Mouse (Mus musculus): ENCODE results near the gene Cyp2c50. TPM values are rescaled to one million over a fixed set of nuclear protein-coding genes. Genes with fewer than 3 reads are reported as not detected.
"Not testable (repeated sequence)": the region's sequence is repeated elsewhere in the genome, so short reads cannot be mapped to it uniquely, and the experiment has no call there.

The Cyp2c50 gene
- not detected for total RNA-seq (2021)

DNA sequence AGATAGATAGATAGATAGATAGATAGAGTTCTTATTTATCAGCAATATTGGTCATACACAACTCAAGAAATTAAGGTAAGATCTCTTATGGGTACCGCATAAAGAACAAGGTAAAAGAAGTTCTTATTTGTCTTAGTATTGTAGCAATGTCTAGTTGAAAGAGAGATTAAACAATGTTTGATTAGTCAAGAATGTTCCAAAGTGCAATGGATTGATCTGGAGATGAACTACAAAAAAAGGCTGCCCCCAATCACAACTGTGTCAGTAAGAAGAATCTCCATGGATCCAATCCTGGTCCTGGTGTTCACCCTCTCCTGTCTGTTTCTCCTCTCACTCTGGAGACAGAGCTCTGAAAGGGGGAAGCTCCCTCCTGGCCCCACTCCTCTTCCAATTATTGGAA, at the start of gene Cyp2c50:
Gene Cyp2c50 (plus strand): TSS at position 268 of the 400 bp plus-strand sequence.
- intact Hi-C loops (cut with DNase I); DNase-seq: not testable (repeated sequence)

DNA sequence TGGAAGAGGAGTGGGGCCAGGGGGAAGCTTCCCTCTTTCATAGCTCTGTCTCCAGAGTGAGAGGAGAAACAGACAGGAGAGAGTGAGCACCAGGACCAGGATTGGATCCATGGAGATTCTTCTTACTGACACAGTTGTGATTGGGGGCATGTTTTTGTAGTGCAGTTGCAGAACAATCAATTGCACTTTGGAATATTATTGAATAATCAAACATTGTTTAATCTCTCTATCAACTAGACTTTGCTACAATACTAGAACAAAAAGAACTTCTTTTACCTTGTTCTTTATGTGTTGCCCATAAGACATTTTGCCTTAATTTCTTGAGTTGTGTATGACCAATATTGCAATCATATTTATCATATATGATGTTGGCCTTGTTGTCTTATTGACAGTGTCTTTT, 15.8 kb upstream of the Cyp2c50 start, which contains the start of gene Cyp2c54:
Gene Cyp2c54 (minus strand): TSS at position 127 of the 400 bp plus-strand sequence.
- intact Hi-C loops (cut with DNase I), result no loop called here
- DNase-seq, result no peak

DNA sequence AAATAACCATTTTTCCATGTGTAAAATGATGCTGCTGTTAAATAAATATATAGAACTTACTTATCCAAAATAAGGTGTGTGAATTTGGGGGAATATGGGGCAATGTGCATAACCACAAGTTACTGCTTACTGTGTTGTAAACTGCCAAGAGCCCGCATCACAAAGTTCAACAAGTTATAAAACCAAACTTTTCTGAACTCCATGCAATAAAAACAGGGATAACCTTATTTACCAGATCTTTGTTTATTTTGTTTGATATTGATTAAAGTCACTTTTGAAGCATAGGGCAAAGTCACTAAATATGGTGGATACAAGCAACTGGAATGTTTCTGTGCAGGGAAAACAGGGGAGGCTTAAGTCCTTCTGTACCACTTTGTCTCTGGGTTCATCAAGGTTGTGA, 1.1 kb upstream of the Cyp2c50 start:
- DNase-seq, result no peak
- intact Hi-C loops (cut with DNase I), result no loop called here

DNA sequence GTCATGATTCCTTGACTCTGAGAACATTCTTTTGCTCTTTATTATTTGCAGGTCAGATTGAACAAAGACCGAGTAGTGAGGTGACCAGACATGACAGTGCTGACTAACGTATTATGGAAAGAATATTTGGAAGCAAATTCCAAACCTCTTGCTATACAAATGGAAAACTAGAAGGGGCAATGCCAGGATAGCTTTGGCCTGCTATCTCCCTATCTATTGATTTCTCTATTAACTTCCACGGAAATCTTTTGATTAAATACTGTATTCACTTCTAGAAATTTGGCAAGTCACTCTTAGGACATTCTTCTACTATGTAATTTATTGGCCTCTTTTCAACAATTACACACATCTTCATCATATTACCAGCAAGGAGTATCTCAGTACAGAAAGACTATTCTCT, 1.6 kb downstream of the Cyp2c50 start:
- DNase-seq, result no peak
- intact Hi-C loops (cut with DNase I), result no loop called here

DNA sequence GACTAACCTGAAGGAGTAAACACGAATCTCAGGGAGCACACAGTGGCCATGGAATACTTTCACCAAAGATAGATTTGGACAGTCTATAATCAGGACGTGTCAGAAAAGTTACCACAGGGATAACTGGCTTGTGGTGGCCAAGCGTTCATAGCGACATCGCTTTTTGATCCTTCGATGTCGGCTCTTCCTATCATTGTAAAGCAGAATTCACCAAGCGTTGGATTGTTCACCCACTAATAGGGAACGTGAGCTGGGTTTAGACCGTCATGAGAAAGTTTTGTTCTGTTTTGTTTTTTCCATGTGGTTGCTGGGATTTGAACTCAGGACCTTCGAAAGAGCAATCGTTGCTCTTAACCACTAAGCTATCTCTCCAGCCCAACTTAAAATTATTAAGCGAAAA, 30.1 kb downstream of the Cyp2c50 start:
- intact Hi-C loops (cut with DNase I); DNase-seq: not testable (repeated sequence)

DNA sequence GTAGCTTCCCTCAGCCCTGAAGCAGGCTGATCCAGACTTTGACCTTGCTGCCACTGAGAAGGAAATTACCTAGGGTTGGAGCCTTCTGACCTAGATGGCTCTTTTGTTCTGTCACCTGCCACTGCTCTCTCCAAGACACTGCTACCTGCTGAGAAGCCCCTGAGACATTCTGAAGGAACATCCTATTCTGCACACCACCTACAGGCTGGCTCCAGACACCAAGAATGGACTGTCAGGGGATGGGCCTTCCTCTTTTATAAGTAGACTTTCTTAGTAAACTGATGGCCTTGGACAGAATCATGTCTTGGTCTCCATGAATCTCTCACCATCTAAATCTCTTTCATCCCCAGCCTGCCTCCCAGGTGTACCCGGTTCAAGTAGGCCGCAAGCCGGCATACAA, 35.7 kb downstream of the Cyp2c50 start:
- intact Hi-C loops (cut with DNase I), result not testable (repeated sequence)

DNA sequence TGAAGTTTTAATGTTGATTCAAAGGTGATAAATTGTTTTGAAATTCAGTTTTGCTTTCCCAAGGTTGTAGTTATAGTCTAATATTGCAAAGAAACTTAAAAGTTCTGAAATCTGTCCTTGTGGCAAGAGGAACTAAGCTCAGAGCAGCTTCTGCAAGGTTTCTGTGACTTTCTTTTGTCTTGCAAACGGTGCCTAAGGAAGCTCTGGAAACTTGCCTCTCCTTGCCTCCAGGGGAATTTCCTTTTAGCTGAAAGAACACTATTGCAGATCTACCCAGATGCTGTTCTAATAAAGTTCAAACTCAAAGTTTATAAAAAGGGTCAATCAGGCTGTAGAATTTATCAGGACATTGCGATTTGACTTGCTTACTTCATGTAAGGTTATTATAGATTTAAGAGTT, 37.5 kb downstream of the Cyp2c50 start:
- intact Hi-C loops (cut with DNase I); DNase-seq: not testable (repeated sequence)

More for the DNA sequence above, 35.7 kb downstream of the Cyp2c50 start:
- DNase-seq, result not testable (repeated sequence)

Other genes starting within 250 kb of the Cyp2c50 start
- not detected for gene Cyp2c69, start 202.9 kb upstream of the Cyp2c50 start, total RNA-seq (2021)
- gene Cyp2c37, start 97.3 kb upstream of the Cyp2c50 start, total RNA-seq (2021), result not detected
- gene Cyp2c54, start 15.9 kb upstream of the Cyp2c50 start, total RNA-seq (2021), result not detected
- gene Cyp2c70, start 97.6 kb downstream of the Cyp2c50 start, total RNA-seq (2021), result under 1 TPM in 1 of 2 experiments, not detected in 1; 0.14 TPM
- gene Pdlim1, start 182.2 kb downstream of the Cyp2c50 start, total RNA-seq (2021), result 100 to 1,000 TPM; 148 to 150 TPM